Comparison of ENCODE assay signal across 8 mouse cellular contexts in the genomic region with DNA sequence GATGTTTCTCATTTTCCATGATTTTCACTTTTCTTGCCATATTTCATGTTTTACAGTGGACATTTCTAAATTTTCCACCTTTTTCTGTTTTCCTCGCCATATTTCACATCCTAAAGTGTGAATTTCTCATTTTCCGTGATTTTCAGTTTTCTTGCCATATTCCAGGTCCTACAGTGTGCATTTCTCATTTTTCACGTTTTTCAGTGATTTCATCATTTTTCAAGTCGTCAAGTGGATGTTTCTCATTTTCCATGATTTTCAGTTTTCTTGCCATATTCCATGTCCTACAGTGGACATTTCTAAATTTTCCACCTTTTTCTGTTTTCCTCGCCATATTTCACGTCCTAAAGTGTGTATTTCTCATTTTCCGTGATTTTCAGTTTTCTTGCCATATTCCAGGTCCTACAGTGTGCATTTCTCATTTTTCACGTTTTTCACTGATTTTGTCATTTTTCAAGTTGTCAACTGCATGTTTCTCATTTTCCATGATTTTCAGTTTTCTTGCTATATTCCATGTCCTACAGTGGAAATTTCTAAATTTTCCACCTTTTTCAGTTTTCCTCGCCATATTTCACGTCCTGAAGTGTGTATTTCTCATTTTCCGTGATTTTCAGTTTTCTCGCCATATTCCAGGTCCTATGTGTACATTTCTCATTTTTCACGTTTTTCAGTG. TPM values are rescaled to one million over a fixed set of nuclear protein-coding genes. Genes with fewer than 3 reads are reported as not detected.
DNase-seq lines count a peak whose midpoint lies in the region.

Gene Gm10718, plus strand, starts transcription at position 236 of the 673 bp plus-strand sequence.

- peak; percentile 11 for DNase-seq in cerebellum, adult 11-12 months
- DNase-seq in frontal cortex, postnatal 14 days (ENCODE audit: low spot score in 2 of 2), result peak; percentile 20 to 73
- DNase-seq in heart, adult 8-10 months (ENCODE audit: low spot score), result peak; percentile 77
- DNase-seq in kidney, postnatal 36 days, result peak; percentile 14 to 16
- DNase-seq in left cerebral cortex, adult 11 months (ENCODE audit: low spot score), result peak; percentile 14
- peak; percentile 44 to 56 for DNase-seq in lung, postnatal 4 days
- peak; percentile 20 to 24 for DNase-seq in spleen, postnatal 14 days (ENCODE audit: low spot score in 2 of 2)
- peak; percentile 59 to 63 for DNase-seq in urinary bladder, postnatal 4 days (ENCODE audit: low spot score in 2 of 2)

RNA-seq across cellular contexts. Expression of gene Gm10718, which starts in this region (rescaled TPM):
- total RNA-seq in heart, adult 8-10 months (2022), result 1 to 10 TPM in 3 of 4 experiments, under 1 TPM in 1; 0.50 to 1.4 (median 1.1) TPM

Comparison
In these comparisons a context has a peak if more than half of its experiments do, and no peak if none do; other contexts are left out.
1. Peak in every context shown above with its lines: DNase-seq.
2. DNase-seq: peak in every context shown above with its lines; median percentile 77 in heart, adult 8-10 months; 61 in urinary bladder, postnatal 4 days; 50 in lung, postnatal 4 days; 46 in frontal cortex, postnatal 14 days; 22 in spleen, postnatal 14 days; 15 in kidney, postnatal 36 days; 14 in left cerebral cortex, adult 11 months; 11 in cerebellum, adult 11-12 months.